Mouse (Mus musculus) cerebellum, postnatal 4 days (tissue): ENCODE data around the gene Cep85l.

ENCODE experiments used
- DNase-seq, 2 experiments: peaks; one replicate each; pipeline ENCODE4 v3.0.0; 2022; ENCODE audit warnings: low spot score in 2 of 2, mixed read lengths in 1 of 2

Gene Cep85l

DNA sequence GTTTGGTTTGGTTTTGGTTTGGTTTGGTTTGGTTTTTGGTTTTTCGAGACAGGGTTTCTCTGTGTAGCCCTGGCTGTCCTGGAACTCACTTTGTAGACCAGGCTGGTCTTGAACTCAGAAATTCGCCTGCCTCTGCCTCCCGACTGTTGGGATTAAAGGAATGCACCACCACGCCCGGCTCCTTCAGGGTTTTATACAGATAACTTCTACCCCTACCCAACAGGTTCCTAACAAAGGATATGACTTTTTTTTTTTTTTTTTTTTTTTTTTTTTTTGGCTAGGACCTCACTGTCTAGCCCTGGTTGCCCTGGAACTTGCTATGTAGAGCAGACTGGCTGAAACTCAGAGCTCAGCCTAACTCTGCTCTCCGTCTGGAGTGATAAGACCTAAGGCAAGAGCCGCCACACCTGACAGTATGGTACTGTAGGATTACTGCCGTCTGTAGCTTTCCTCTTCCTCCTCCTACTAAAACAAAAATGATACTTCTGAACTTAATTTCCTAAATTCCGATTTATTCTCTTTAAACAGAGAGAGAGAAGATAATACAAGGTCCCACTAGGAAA, 37.5 kb downstream of the Cep85l start:
- no peak for DNase-seq

DNA sequence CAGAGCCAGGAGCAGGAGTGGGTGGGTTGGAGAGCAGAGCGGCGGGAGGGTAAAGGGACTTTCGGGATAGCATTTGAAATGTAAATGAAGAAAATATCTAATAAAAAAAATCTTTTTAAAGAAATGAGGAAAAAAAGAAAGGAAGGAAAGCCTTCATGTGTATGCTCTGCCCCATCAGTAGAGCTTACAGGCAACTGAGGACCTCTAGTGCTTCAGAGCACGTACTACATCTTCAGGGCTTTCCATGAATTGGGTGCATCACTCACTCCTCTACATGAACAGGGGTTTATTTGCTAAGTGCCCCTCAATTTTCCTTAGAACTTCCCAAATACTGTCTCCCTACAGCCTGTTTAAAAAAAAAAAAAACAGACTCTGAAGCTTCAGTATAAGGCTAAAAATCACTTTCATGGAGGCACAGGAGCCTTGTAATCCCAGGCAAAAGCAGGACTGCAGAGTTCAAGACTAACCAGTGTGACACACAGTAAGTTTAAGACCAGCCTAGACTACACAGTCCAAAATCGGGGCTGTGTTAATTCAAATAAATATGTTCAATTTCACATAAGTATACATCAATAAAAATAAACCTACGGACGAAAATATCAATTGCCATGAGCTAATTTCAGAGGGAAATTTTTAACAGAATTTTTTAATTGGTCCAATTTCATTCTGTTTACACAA, 38.3 kb downstream of the Cep85l start:
- DNase-seq = no peak

DNA sequence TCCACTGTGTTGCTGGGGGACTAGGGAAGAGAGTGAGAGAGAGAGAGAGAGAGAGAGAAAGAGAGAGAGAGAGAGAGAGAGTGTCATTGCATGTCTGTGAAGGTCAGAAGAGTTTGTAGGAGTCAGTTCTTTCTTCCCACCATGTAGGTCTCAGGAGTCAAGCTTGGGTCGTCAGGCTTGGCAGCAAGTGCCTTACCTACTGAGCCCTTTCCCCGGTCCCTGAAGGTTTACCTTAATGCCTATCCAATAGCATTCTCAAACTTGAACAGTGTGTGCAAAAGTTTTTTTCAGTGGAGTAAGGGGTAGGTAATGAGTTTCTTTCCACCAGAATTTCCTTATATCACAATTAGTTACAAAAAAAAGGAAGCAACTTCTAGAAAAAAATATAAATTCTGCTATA, 40.7 kb downstream of the Cep85l start:
- DNase-seq = no peak

DNA sequence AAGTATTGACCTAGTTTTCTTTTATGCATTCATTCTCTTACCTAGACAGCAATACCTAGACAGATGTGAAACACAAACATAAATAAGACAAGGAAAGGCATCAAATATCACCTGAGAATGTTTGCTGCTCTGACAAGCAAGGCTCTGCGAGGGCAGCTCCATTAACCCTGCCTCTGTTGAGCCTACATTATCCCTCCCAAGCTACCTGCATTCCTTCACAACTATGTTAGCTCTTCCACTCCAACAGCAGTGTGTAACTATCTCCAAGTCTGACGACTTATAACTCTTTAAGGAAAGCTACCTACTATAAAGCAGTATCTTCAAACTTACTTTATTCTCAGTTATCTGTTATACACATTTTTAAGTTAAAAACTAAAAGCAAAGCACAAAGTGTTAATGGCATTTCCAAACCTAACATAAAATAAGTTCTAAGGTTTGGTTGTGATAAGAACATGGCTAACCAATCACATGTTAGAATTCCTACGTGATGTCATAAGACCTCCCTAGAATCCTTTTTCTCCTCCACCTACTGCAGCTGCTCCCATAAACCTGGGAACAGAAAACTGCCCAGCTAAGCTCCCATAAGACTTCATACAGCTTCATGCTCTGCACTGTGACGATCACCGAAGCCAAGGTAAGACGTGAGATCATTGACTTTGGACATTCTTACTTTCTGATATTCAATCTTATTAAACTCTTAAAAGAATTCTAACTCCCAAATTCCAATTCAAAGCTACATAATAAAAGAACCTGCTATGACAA, 42.4 kb downstream of the Cep85l start, which contains the start of gene Pln:
TSS of gene Pln (plus strand) at position 506 of the 762 bp plus-strand sequence.
- no peak for DNase-seq

DNA sequence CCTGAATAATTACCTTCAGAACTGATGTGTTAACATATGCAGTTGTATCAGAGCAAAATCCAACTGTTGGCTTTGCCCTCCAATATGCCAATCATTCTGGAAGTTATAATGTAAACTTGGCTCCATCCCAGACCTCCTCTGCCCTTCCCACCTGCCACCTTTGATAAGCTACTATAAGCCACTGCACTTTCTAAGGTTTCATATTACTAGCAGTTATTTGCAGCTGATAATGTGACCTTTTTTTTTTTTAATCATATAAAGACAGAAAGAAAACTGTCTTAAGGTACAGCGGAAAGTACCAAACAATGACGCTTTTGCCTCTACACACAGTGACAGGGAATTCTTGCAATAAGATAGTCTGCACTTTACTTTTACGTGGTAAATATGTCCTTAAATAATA, 43.8 kb downstream of the Cep85l start:
- no peak for DNase-seq

DNA sequence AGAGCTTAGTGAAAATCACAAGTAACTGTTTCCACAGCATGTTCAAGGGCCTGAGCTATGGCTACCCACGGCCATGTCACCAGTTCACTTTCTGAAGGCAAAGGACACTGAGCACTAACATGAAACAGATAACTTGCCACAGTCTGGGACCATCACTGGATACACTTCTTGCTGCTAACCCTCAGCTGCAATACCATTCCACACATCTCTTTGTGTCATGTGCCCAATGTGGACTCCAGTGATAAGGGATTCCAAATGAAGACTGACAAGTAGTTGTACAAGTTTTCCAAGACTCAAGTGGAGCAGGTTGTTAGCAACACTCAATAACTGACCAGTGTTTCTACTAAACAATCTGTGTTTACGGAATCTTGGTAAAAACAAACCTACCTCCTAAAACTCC, 44.5 kb downstream of the Cep85l start:
- no peak for DNase-seq

- no peak for DNase-seq
Observed at GRCm38 (mm10) chr10:53332752-53333151, 47.0 kb downstream of the Cep85l start.

- no peak for DNase-seq
Observed at GRCm38 (mm10) chr10:53329257-53329656, 50.5 kb downstream of the Cep85l start.

DNA sequence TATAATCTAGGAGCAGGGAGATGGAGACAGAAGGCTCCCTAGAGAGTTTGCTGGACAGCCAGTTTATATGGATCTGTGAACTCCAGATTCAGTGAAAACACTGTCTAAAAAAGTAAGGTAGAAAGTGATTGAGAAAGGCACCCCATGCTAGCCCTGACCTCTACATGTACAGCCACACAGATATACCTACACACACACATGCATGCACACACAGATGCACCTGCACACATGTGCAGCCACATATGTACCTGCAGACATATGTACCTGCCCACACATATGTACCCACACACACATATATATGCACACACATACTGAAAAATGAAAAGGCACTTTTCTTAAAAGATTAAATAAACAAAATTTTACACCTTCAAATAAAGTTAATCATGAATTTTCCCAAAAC, 53.4 kb downstream of the Cep85l start:
- DNase-seq = no peak

DNA sequence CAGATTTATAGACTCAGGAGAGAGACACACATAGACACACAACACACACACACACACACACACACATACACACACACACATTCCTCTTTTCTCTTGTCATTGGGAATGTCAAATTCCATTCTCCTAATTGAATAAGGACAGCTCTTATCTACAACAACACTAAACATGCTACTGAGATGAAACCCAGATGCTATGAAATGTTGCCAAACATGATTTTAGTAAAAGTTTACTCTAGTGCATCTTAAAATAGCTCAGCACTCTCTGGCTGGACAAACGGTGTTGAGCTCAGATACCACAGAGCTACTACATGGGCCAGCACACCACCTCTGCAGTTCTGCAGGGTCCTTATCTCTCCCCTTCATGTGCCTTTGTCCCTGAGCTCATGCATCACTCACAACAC, 55.1 kb downstream of the Cep85l start:
- no peak for DNase-seq

- no peak for DNase-seq
Observed at GRCm38 (mm10) chr10:53323367-53323766, 56.4 kb downstream of the Cep85l start.

DNA sequence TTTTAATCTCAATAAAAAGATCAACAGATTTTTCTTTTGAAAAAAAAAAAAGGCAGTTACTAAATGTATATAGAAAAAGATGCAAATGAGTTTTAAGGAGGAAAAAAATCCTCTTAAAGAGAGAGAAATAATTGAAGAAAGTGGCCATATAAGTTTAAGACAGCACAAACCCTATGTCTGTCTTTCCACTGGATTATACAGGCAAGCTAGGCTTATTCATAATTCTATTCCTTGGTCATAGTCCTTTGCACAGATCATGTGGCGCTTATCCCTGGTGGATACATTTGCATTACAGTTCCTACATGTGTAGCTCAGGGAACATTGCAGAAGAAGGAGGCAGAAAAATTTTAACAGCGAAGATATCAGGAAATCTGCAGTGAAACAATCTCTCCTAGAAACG, 73.1 kb downstream of the Cep85l start:
- DNase-seq = no peak

- no peak for DNase-seq
Observed at GRCm38 (mm10) chr10:53305867-53306266, 73.9 kb downstream of the Cep85l start.

DNA sequence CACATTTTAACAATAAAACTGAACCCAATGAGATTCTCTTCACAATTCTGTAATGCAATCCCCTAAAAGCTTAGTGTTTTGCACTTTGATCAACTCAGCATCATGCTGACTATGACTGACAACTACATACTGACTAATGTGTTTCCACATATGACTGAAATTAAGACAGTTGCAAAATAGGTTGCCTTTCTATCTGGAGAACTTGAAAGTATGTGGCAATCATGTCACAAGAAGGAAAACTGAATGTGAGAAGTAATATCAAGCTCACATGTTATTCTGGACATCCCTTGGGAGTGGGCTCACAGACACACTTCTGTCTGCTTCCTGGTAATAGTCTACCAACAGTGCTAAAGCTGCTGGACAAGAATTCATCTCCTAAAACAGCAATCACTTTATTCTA, 94.6 kb downstream of the Cep85l start:
- no peak for DNase-seq

DNA sequence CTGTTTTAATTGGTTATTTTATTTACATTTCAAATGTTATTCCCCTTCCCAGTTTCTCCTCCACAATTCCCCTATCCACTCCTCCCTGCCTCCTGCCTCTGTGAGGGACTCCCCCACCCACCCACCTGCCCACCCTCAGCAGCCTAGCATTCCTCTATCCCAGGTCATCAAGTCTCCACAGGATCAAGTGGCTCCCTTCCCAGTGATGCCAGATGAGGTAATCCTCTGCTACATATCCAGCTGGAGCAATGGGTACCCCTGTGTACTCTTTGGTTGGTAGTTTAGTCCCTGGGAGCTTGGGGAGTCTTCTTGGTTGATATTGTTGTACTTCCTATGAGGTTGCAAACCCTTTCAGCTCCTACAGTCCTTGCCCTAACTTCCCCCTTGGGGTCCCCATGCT, 107.5 kb downstream of the Cep85l start:
- no peak for DNase-seq

DNA sequence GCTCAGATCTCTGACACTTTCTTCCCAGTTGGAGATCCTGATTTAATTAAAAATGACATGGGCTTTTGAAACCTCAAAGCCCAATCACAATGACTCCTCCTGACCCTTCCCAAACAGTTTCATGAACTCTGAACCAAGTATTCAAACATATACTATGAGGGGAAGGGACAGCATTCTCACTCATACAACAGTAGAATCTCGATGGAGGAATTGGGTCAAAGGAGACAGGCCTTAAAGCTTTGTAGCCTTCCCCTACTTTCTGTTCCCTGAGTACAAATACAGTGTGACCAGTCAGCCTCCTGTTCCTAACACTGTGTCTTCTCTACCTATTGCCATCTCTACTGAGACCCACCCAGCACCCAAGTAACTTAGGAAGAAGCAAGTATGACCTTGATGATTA, 117.7 kb downstream of the Cep85l start:
- no peak for DNase-seq

DNA sequence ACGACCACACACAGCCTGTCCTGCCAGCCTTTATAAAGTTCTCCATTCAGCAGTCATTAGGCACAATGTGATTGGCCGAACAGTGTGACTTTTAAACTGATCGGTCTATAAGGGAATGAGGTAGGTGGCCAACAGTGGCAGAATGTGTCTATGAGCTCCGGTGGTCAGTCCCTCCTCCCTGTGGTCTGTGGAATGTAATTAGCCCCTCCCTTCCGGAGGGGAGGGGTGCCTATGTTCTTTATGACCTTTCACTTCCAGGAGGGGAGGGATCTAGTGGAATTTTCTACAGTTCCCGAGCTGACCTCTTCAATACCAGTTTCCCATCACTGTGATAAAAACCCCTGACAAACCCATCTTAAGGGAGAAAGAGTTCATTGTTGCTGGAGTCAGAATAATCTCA, 144.4 kb downstream of the Cep85l start:
- no peak for DNase-seq

GRCm38 (mm10) chr10:53234683-53235082, 145.1 kb downstream of the Cep85l start:
- no peak for DNase-seq

DNA sequence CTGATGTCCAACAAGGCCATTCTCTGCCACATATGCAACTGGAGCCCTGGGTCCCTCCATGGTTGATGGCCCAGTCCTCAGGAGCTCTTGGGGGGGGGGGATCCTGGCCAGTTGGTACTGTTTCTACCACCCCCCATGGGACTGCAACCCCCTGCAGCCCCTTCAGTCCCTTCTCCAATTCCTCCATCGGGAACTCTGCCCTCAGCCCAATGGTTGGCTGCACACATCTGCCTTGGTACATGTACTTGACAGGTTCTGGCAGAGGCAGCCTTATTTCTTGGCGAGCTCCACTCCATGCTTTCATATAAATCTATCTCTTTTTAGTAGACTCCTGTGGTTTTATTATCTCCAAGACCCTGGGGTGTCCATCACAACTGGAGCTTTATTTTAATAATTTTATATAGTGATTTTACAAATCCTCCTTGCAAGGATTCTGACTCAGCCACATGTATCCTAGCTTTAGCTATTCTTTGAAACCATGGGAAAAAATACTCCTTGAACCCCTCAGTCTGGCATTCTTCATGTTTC, 145.6 kb downstream of the Cep85l start:
- peak in 1 of 2 experiments; percentile 5 for DNase-seq

DNA sequence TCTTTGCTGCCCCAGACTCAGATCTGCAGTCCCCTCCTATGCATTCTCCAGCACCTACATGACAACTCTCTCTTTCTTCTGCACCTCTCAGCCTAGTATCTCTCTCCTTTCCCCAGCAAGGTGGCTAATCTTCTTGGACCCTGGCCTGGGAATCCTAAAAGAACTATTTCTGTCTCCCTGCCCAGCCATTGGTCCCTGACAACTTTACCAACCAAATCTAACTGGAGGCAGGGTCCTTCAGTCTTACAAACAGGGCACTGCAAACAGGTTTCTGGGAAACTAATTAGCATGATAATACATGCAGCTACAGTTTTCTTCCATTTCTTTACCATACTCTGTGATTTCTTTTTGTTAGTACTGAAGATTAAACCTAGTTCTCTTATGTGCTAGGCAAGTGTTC, 148.9 kb downstream of the Cep85l start:
- no peak for DNase-seq

DNA sequence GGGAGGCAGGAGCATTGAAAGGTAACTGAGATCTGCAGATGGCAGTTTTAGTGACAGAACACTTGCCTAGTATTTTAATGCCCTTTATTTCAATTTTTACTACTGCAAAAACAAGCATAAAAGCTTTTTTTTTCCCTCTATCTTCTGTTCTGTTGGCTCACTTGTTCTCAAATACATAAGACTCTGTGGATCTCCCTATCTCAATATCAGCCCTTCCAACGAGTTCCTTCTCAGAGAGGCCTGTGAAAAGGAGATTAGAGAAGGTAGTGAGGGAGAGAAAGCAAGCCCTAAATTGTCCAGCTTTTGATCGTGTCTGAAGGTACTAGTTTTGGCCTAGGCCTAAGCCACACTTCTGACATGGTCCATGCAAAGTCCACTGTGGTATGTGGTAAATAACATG, 150.6 kb downstream of the Cep85l start:
- no peak for DNase-seq
